Mouse (Mus musculus): ENCODE measurements around the gene Il31. TPM values are rescaled to one million over a fixed set of nuclear protein-coding genes. Genes with fewer than 3 reads are reported as not detected.

The Il31 gene
- not detected for polyA plus RNA-seq (2017; shearing (Covaris generic))

DNA sequence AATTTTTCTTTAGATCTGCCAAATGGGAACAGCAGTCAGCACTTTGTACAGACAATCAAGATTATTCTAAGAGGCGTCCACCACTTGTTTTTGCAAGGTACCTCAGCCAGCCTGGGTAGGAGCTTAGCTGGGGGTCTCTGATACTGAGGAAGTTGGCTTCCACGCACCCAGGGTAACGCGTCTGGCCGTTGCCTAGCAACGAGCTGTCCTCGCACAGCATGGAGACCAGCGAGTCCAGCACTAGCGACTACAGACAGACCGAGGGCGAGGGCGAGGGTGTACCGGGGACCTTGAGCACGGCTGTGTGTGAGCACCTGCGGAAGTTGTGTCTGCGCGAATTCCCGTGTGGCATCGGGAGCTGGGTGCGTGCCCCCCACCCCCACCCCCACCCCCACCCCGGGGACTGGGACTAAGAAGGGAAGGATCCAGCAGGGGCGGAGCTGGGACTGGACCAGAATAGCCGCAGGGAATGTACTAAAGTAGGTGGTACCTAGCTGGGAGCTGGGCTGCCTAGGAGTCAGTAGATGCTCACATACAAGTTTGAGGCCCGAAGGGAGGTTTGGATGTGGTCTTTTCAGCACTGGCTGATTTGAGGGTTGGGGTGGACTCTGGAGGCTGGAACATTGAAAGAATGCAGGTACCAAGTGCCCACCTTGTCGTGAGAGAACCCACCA lies at the start of gene Il31, which contains the start of gene Lrrc43:
Gene Il31, minus strand, starts transcription at position 378 of the 674 bp plus-strand sequence.
Gene Lrrc43, plus strand, starts transcription at position 194 of the 674 bp plus-strand sequence.

GRCm38 (mm10) chr5:123525281-123525680 lies 36.0 kb upstream of the Il31 start, which contains the start of gene Gm49027:
TSS of gene Gm49027 (minus strand) at chr5:123525488.

GRCm38 (mm10) chr5:123523692-123524392 lies 34.6 kb upstream of the Il31 start, which contains the start of gene Diablo:
TSS of gene Diablo (minus strand) at chr5:123524176.

DNA sequence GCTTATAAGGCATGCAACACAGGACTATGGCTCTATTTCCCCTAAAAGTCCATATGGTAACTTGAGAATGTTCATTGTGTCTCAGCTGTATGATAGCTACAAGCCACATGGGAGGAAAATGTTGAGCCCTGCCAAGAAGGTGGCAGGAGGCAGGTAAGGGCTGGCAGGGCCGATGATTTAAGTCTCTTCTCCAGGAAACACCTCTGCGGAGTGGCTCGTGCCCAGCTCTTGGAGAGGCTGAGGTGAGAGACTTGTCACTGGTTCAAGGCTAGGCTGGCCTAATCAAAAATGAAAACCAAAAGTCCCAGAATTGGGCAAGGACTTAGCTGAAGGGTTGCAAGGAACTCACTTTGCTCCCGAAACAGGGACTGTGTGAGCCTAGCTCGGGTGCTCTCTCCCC lies 20.9 kb upstream of the Il31 start, which contains the start of gene B3gnt4:
Gene B3gnt4, plus strand, starts transcription at position 301 of the 400 bp plus-strand sequence.

Other genes with a start within 250 kb of the Il31 start
- gene Wdr66, start 237.4 kb downstream of the Il31 start, polyA plus RNA-seq (2017; shearing (Covaris generic)): 3.6 TPM
- gene Bcl7a, start 145.7 kb downstream of the Il31 start, polyA plus RNA-seq (2017; shearing (Covaris generic)): 9.8 TPM
- 19.2 TPM for gene Mlxip, start 94.7 kb downstream of the Il31 start, polyA plus RNA-seq (2017; shearing (Covaris generic))
- not detected for gene Lrrc43, start 184 bp downstream of the Il31 start, polyA plus RNA-seq (2017; shearing (Covaris generic))
- gene B3gnt4, start 21.0 kb upstream of the Il31 start, polyA plus RNA-seq (2017; shearing (Covaris generic)): 0.79 TPM
- gene Diablo, start 34.7 kb upstream of the Il31 start, polyA plus RNA-seq (2017; shearing (Covaris generic)): 129 TPM
- not detected for gene Gm49027, start 36.0 kb upstream of the Il31 start, polyA plus RNA-seq (2017; shearing (Covaris generic))
- 55.3 TPM for gene Vps33a, start 83.5 kb upstream of the Il31 start, polyA plus RNA-seq (2017; shearing (Covaris generic))
- gene Clip1, start 195.1 kb upstream of the Il31 start, polyA plus RNA-seq (2017; shearing (Covaris generic)): 106 TPM
- gene Zcchc8, start 231.6 kb upstream of the Il31 start, polyA plus RNA-seq (2017; shearing (Covaris generic)): 128 TPM